Mouse (Mus musculus): ENCODE results near the gene Yrdc. TPM values are rescaled to one million over a fixed set of nuclear protein-coding genes. Genes with fewer than 3 reads are reported as not detected.

The Yrdc gene
- polyA plus RNA-seq, 1 experiment from 2014 or later, result 38.1 TPM

DNA sequence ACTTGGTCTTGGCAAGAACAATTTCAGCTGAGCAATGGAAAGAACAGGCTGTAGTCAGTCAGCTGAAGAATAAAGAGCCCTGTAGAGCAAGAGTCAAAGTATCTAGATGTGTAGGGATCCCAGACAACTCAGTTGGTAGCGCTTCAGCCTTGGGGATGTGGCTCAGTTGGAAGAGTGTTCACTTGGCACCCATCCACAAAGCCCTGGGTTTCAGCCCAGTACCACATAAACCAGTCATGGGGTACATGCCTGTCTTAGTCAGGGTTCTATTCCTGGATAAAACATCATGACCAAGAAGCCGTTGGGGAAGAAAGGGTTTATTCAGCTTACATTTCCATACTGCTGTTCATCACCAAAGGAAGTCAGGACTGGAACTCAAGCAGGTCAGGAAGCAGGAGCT is 39.5 kb downstream of the Yrdc start:
- ATAC-seq (no peak), DNase-seq (ENCODE audit: low read depth, low spot score) (no peak)
- CTCF ChIA-PET, result no interaction called here
- in situ Hi-C loops (cut with MboI; ENCODE audit: low pct_unique_long_range_greater_than_20kb), result no loop called here
- POLR2A ChIA-PET, result no interaction called here
- TF ChIP-seq CTCF (IDR thresholded peaks at IDR 0.05), result no peak
- peaks cover 21% of the 10 kb centered on the region for H3K27me3 ChIP-seq

DNA sequence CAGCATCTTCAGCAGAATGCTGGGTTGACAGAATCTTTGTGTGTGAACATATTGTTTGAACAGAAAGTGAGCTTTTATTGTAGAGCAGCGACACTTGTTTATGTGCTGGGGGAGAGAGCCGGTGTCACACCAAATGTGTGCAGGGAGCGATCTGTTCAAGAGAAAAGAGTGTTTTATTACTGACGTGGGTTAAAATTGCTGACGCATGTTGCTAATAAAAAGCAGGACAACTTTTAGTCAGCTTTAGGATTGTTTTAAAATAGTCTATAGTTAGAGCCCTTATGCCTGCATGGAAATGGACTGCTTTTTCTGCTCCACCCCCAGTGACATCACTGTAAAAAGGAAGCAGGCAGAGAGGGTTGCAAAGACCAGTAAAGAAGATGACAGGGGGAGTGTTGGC is 40.4 kb downstream of the Yrdc start:
- in situ Hi-C loops (cut with MboI; ENCODE audit: low pct_unique_long_range_greater_than_20kb), result no loop called here
- CTCF ChIA-PET, result no interaction called here
- no peak for ATAC-seq
- no peak for DNase-seq (ENCODE audit: low read depth, low spot score)
- no peak for TF ChIP-seq CTCF (IDR thresholded peaks at IDR 0.05)
- POLR2A ChIA-PET, result no interaction called here
- peaks cover 23% of the 10 kb centered on the region for H3K27me3 ChIP-seq

DNA sequence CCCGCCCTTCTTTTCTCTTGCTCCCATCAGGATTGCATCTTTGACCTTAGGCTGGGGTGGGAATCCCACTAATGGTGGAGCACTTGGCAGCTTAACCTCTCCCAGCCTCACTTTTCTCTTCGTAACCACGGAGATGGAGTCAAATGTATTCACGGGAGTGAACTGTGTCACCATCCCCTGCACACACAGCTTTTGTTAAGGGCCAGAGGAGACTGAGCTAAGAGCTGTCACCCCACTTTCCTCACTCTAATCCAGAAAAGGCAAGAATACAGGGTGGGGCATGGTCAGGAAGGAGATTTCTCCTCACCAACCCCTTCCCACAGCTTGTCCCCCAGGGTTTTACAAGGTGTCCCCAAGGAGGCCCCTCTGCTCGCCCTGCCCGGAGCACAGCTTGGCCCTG is 43.3 kb downstream of the Yrdc start:
- CTCF ChIA-PET, result no interaction called here
- POLR2A ChIA-PET, result no interaction called here
- TF ChIP-seq CTCF (IDR thresholded peaks at IDR 0.05), result no peak
- in situ Hi-C loops (cut with MboI; ENCODE audit: low pct_unique_long_range_greater_than_20kb), result no loop called here
- H3K27me3 ChIP-seq, result peaks cover 20% of the 10 kb centered on the region
- ATAC-seq (no peak), DNase-seq (ENCODE audit: low read depth, low spot score) (no peak)

DNA sequence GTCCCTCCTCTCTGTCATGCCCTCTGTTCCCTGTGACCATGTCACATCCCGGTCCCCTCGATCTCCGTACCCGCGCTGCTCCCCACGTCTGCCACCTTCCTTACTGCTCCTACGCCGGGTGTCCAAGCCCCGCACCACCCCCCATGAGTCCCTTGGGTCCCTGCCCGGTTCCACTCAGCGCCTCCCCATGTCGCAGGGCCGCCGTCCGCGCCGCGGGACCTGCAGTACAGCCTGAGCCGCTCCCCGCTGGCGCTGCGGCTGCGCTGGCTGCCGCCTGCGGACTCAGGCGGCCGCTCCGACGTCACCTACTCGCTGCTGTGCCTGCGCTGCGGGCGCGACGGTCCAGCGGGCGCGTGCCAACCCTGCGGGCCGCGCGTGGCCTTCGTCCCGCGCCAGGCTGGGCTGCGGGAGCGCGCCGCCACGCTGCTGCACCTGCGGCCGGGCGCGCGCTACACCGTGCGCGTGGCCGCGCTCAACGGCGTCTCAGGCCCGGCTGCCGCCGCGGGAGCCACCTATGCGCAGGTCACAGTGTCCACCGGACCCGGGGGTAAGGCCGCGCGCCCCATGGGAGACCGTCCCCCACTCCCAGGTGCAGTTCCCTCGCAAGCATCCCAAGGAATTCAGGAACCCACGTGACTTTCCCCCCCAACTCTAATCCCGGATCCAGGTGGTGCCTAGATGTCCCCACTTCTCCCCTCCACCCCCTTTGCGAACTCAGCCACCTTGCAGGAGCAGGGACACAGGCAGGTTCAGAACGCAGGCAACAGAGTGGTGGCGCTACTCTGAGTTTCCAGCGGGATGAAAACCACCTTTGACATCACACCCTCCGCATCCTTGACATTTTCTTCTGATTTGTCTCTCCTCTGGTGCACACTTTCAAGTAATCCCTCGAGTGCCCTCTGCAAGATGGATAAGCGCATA is 44.3 kb downstream of the Yrdc start:
- no peak for TF ChIP-seq CTCF (IDR thresholded peaks at IDR 0.05)
- DNase-seq (ENCODE audit: low read depth, low spot score), result no peak
- CTCF ChIA-PET, result no interaction called here
- POLR2A ChIA-PET, result no interaction called here
- in situ Hi-C loops (cut with MboI; ENCODE audit: low pct_unique_long_range_greater_than_20kb), result no loop called here
- peaks cover 26% of the 10 kb centered on the region for H3K27me3 ChIP-seq
- no peak for ATAC-seq

DNA sequence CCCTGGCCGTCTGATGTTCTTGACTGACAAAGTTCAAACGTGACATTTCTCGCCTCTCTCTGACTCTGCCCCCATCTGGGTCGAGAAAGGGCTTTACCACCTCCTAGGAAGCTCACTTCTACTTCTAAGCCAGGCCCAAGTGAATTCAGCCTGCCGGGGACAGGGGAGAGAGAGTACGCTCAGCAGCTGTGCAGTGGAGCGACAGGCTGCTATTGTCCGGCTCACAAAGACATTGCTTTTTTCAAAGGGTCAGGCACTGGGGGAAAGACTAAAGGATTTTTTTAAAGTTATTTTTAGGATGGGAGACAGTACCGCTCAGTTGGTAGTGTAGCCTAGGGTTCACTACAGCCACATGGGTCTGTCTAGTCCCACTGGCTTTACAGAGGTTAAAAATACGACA is 47.9 kb downstream of the Yrdc start:
- DNase-seq (ENCODE audit: low read depth, low spot score) (no peak), ATAC-seq (no peak)
- no peak for TF ChIP-seq CTCF (IDR thresholded peaks at IDR 0.05)
- in situ Hi-C loops (cut with MboI; ENCODE audit: low pct_unique_long_range_greater_than_20kb), result no loop called here
- ChIA-PET CTCF (no interaction called here), POLR2A (no interaction called here)
- H3K27me3 ChIP-seq, result peaks cover 26% of the 10 kb centered on the region

DNA sequence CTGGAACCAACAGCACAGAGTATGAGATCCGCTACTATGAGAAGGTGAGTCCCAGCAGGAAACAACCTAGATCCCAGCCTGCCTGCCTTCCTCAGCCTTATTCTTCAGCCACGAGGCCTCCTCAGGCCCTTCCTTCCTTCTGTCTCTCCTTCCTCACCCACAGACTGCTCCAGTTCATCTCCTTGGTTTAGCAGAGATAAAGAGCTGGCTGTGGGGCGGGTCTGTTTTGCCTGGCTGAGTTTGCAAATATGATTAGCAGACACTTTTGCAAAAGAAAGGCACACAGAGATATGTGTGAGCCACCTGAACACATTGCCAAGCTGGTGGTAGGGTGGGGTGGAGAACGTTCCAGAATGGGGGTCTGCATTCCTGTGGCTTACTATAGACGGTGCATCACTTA is 49.4 kb downstream of the Yrdc start:
- peaks cover 23% of the 10 kb centered on the region for H3K27me3 ChIP-seq
- POLR2A ChIA-PET, result interaction anchor here (0.6 kb wide), 1 partner anchor 126 kb away, joined by 4 read pairs; no protein-coding TSS in a partner anchor
- DNase-seq (ENCODE audit: low read depth, low spot score), result no peak
- no peak for ATAC-seq
- no peak for TF ChIP-seq CTCF (IDR thresholded peaks at IDR 0.05)
- in situ Hi-C loops (cut with MboI; ENCODE audit: low pct_unique_long_range_greater_than_20kb), result no loop called here
- CTCF ChIA-PET, result no interaction called here

Other genes with a start within 250 kb of the Yrdc start
- not detected for gene 3100002H09Rik, start 239.9 kb upstream of the Yrdc start, polyA plus RNA-seq (2021)
- 0.24 TPM for gene Pou3f1, start 193.9 kb upstream of the Yrdc start, polyA plus RNA-seq (2021)
- 40.6 TPM for gene Utp11, start 157.1 kb upstream of the Yrdc start, polyA plus RNA-seq (2021)
- gene Fhl3, start 150.0 kb upstream of the Yrdc start, polyA plus RNA-seq (2021), result 35.5 TPM
- 59.3 TPM for gene Sf3a3, start 135.9 kb upstream of the Yrdc start, polyA plus RNA-seq (2021)
- gene Inpp5b, start 108.8 kb upstream of the Yrdc start, polyA plus RNA-seq (2021), result 15.6 TPM
- 8.3 TPM for gene Mtf1, start 48.6 kb upstream of the Yrdc start, polyA plus RNA-seq (2021)
- gene 1110065P20Rik, start 517 bp downstream of the Yrdc start, polyA plus RNA-seq (2021), result 53.9 TPM
- not detected for gene Maneal, start 11.5 kb downstream of the Yrdc start, polyA plus RNA-seq (2021)
- not detected for gene Epha10, start 30.2 kb downstream of the Yrdc start, polyA plus RNA-seq (2021)
- 8.9 TPM for gene 9930104L06Rik, start 86.4 kb downstream of the Yrdc start, polyA plus RNA-seq (2021)
- gene Cdca8, start 88.6 kb downstream of the Yrdc start, polyA plus RNA-seq (2021), result 42.9 TPM
- not detected for gene Rspo1, start 135.8 kb downstream of the Yrdc start, polyA plus RNA-seq (2021)
- 41.6 TPM for gene Gnl2, start 165.9 kb downstream of the Yrdc start, polyA plus RNA-seq (2021)
- 0.14 TPM for gene Dnali1, start 215.0 kb downstream of the Yrdc start, polyA plus RNA-seq (2021)
- gene Snip1, start 216.0 kb downstream of the Yrdc start, polyA plus RNA-seq (2021), result 13.5 TPM
- 22.3 TPM for gene Meaf6, start 234.5 kb downstream of the Yrdc start, polyA plus RNA-seq (2021)

All from Patski (cell line).